Mouse (Mus musculus) embryo, embryonic 10.5 days (tissue): ENCODE results near the gene Egfl8.

Source experiments
- DNase-seq: peaks from one replicate; pipeline ENCODE4 v3.0.0-alpha.2; 2015; ENCODE audit warnings: low spot score

Gene Egfl8

DNA sequence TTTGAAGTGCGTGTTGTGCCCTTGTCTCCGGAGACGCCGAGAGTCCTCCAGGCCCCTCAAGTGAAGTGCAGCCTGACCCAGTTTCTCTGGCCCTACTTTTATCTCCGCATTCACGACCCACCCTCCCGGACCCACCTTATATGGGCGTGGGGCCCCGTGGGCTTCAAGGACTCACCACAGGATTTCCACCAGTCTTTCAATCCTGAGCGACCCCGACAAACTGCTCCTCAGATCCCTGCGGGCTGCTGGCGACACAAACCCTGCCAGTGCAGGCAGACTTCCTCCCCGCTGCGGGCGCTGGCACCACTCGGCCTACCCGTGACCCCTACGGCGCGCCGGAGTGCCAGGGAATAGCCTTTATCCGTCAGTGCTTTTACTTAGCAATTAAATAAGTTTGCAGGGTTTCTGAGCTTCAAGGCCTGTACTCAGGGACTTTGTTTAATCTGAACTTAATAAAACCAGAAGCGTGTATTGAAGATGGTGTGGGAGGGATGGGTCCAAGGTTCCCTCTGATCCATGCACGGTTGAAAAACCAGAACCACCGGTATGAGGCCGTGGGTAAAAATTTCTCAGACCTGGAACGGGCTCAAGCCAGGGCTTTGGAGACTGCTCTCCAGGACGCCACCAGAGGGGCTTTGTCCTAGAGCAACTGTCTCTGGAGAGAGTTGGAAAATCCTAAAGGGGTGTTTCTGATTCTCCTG is 12.3 kb upstream of the Egfl8 start, which contains the start of gene Ppt2:
TSS of gene Ppt2 (minus strand) at position 568 of the 701 bp plus-strand sequence.
- no peak for DNase-seq

DNA sequence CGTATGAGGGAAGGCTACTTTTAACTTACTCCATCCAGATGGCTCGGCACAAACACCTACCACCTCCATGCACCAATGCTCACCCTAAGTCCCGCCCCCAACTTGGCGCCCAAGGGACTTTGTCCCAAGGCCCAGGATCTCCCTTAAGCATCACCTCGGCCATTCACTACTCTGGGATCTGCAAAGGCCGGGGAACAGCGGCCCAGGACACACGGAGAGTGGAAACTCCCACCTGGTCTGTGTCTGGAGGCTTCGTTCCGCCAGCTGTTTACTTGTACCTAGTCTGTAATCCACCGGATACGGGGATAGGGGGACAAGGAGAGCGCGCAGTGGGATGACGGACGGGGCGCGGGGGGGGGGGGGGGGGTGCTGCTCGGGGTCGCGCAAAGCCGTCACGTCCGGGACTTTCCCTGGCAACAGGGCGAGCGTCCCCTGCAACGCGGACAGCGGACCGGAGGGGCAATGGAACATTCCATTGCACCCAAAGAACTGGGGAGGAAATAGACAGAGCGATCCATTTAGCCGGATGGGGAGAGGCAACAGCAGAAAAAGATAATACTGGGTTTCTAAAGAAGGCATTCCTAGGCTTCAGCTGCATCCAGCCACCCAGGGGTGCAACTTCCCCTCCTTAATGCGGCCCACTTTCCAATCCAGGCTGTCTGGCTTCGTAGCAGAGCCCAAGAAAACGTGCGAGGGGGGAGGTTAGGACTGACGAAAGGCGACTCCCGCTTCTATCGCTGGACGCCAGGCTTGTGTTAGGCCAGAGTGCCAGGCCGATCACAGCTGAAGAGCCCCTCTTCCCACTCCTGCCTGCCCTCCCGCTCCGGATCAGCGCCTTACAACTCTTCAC is 11.5 kb upstream of the Egfl8 start:
- DNase-seq = peak; percentile 92

DNA sequence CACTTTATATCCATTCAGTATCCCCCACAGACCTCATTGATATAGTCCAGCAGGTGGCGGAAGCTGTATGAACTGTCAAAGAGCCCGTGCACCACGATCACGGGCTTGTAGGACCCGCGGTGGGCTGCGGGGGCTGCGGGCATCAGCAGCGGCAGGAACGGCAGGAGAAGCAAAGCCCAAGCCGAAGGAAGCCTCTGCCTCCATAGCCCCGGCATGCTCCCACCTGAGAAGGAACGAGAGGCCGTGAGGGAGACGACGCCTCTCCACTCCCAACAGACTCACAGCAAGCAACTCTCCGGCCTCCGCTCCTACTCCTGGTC is 11.0 kb upstream of the Egfl8 start:
- DNase-seq = peak; percentile 79

DNA sequence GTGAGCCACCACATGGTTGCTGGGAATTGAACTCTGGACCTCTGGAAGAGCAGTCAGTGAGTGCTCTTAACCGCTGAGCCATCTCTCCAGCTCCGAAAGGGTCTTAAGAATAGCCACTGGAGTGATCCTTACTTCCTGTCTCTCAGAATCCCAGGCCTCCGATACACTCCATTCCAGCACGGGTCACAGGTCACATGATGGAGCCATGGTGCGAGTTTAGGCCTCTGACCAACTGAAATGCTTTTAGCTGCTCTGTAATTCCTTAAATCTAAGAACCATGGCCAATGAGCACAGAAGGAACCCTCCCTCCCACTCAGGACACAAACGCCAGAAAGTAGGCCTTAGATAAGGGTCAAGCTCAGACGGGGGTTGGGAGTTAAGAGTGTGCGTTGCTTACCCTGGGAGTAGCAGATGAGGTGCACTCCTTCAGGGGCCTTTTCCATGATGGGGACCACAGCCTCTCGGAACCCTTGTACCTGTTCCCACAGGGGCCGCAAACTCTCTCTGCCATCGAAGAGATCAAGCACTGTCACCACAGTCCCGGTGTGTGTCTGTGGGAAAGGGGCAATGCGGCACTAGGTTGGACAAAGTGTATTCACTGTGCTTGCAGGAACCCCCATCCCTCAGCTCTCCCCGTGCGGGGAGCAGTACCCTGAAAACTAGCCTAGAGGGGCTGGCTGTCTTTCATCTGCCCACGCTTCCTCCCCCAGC is 10.4 kb upstream of the Egfl8 start:
- no peak for DNase-seq

DNA sequence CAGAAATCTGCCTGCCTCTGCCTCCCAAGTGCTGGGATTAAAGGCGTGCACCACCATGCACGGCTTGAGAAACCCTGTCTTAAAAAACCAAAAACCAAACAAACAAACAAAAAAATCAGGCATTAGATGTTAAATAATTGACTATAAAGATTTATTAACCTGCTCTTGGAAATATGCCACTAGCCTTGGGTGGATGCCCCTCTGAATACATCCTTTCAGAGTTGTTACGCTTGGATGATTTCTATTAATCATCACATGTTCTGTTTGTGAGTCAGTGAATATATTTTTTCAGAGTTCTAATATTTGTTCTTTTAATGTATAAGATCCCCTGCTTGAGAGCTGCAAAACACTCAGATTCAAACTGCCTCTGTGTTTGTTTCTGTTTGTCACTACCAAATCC is 9.2 kb upstream of the Egfl8 start:
- DNase-seq = no peak

DNA sequence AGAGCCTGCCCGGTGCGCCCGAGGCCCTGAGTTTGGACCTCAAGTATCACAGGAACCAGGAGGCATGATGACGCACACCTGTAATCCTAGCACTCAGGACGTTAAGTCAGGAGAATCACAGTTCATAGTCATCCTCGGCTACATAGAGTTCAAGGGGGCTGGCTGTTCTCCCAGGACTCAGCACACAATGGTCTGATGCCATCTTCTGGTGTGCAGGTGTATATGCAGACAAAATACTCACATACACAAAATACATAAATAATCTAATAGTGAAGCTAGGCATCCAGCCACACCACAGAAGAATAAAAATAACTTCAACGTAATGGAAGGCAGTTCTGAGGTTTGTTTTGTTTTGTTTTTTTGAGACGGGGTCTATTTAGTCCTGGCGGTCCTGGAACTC is 7.4 kb upstream of the Egfl8 start:
- DNase-seq = no peak

DNA sequence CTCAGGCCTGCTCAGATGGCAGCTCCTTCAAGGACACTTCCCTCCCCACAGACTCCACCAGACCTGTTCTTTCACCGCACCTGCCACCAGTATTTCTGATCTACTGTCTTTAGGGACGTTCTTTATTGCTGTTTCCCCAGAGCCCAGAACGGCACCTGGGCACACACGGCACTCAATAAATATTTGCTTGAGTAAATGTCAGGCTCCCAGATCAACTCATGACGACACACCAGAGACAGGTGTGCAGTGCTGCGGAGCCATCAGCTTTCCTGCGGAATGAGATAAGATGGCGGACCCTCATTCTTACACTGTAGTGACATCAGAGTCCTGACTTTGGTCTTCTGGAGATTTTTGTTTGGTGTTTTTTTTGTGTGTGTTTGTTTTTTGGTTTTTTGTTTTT is 5.2 kb upstream of the Egfl8 start:
- no peak for DNase-seq

DNA sequence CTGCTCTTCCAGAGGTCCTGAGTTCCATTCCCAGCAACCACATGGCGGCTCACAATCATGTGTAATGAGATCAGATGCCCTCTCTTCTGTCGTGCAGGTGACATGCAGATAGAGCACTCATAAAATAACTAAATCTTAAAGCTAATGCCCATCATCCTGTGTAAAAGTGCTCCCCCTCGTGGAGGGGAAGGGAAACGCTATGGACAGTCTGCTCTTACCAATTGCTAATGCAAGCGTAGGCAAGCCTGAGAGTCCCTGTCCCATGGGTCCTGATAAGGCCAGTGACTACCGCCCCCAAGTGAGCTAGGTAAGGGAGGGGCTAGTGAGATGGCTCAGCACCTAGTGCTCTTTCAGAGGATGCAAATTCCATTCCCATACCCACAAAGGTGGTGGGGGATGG is 3.2 kb upstream of the Egfl8 start:
- DNase-seq = peak; percentile 82

DNA sequence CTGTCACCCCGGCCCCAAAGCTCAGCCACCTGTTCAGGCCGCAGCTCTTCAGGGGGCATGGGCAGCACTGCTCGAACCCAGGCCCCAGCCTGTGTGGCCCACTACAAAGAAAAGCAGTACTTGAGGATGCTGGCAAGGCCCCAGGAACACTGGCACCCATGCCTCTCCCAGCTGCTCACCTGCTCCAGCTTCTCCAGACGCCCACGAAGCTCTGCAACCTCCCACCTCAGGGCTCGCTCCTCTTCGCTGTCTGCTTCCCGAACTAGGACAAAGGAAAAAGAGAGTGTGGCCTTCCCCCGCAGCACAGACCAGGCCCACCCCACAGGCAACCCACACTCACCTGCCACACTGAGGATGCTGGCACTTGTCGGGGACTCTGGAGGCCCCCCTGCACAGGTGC is 1.9 kb downstream of the Egfl8 start:
- DNase-seq = no peak

DNA sequence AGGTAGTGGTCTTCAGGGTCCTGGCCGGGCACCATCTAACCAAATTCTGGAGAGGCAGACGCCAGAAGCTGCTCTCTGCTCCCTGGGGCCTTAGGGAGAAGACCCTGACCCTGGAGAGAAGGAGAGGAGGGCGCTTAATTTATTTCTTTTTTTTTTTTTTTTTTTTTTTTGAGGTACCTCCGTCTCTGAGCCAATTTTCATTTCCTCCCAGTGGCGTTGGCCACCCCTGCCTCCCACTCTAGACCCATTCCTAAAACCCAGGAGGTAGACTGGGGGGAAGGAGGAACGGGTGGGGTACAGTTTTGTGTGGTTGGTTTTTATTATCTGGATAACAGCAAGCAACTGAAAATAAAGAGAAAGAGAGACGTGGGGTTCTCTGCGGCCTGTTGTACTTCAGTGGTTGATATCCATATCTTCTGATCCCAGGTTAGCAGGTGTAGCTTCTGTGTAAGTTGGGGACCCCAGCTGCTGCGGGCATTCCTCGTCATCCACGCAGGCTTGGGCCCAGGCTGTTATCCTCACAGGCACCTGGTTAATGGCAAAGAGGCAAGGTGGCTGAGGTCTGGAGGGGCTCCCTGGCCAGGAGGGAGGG is 2.6 kb downstream of the Egfl8 start:
- DNase-seq = no peak

DNA sequence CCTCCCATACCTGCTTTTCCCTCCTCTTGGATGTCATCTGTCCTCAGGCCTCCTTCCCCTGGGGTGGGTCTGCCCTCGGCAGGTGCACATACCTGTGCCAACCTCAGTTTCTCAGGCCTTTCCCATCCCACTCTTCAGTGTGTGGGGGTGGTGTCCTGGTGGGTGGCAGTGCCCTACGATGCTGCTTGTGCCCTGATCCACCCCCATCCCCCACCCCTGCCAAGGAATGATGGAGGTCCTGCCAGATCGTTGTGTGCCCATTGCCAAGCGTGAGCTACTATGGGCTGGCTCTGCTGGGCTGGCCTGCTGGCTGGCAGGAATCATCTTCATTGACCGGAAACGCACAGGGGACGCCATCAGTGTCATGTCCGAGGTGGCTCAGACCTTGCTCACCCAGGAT is 4.7 kb downstream of the Egfl8 start:
- no peak for DNase-seq

DNA sequence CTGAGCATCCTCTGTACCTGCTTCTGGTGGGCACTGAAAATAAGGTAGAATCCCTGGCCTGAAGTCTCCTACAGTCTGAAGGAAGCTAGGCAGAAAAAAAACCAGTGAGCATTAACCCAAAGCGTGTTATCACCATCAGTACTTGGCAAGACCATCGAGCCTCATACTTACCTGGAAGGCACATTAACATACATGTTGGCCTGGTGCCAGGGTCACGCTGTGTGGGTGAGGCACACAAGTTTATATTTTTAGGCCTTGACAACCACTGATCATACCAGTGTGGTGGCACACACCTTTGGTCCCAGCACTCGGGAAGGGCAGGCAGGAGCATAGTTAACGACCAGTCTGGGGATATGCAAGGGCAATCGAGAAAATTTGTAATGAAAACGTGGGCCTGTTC is 7.8 kb downstream of the Egfl8 start:
- DNase-seq = no peak

DNA sequence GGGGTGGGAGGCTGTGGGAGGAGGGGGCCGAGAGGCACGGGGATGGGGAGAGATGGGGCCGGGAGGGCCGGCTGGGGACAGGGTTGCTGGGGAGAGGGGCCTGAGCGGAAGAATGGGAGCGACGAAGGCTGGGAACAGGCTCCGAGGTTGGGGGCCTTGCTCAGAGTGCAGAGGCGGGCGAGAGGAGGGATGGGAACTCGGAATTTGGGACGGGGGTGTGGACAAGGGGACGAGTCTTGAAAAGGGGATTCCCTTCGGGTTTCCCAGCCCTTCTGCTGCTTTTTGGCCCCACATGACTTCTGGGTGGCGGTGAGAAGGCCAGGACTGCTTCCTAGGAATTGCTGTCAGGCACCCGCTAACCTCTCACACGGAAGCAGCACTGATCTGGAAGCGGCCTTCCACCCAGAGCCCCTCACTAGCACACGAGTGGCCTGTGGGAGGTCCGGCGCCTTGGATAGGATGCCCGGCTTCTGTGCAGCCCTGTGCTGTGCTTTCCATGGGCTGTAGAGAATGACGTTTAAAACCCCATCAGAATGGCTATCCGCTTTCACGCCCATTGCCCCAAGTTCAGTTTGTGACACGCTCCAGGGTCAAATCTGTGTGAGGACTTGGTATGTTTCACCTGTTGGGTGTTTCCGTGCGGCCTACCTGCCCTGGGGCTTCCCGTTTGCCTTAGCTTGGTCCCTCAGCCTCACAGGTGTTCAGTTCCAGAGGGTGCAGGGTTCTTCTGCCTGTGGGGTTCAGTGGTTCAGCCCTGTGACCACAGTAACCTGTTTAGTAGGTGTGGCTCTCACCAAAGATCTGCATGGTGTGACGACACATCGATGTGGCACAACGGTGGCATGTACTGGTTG is 9.4 kb downstream of the Egfl8 start:
- DNase-seq = peak; percentile 38

DNA sequence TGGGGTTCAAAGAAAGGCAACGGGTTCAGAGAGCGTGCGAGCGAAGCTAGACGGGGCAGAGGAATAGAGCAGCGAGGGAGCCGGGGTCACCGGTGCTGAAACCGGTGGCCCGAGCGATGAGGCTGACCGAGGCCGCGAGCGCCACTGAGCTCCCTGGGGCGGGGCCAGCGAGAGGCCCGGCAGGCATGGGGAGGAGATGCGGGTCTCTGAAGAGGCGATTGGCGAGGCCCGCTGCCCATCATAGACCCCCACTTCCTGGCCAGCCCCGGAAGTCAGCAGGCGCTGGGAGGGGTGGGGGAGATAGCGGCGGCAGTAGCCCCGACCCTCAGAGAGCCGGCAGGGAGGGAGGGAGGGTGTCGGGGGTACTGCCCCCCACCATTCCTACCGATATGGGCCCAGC is 10.2 kb downstream of the Egfl8 start:
- peak; percentile 96 for DNase-seq

DNA sequence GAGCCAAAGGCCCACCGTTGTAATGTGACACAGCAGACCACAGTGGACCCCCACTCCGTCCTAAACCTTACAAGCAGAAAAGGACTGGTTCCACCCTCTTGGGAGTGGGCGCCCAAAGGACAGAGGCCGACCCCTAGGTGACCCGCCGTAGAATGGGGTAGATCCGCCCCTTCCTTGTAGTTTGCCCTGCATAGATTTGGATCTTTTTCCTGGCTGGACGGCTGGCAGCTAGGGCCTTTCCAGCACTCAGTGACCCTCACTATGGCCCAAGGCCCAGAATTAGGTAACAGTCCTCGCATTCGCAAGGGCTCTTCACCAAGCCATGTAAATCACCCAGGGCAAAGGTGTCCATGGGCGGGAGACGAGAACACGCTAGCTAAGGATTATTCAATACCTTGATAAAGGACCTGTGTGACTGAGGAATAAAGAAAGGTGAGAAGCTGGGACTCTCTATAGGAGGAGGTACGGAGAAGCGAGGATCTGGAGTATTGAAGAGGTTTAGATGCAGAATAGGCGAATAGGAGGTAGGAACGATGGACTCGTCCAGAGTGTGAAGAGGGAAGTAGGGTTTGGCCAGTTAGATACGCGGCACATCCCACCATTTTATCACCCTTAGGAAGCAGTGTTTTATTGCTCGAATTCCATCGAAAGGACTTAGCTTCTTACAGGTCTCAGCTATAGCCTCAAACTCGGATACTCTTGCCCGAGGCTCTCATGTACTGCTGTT is 11.1 kb downstream of the Egfl8 start:
- no peak for DNase-seq

DNA sequence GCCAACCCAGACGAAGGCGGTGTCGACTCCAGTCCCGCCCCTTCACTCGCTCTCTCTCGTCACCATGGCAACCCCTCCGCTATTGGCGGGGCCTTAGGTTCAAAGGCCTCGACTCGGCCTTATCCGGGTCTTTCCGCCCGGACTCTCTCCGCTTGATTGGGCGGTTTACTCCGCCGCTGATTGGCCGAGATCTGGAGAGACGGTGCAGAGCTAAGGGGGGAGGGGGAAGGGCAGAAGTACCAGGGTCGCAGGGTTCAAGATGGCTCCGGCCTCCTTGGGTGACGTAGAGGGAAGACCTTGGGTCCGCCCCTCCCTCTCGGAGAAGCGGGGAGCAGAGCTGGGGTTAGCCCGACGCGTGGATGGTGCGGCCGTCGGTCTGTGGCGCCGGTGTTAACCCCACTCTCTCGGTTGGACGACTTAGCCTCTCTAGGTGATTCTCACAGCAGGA is 11.7 kb downstream of the Egfl8 start, which contains the start of gene Agpat1:
TSS of gene Agpat1 (plus strand) at position 202 of the 448 bp plus-strand sequence.
- DNase-seq = peak; percentile 100

DNA sequence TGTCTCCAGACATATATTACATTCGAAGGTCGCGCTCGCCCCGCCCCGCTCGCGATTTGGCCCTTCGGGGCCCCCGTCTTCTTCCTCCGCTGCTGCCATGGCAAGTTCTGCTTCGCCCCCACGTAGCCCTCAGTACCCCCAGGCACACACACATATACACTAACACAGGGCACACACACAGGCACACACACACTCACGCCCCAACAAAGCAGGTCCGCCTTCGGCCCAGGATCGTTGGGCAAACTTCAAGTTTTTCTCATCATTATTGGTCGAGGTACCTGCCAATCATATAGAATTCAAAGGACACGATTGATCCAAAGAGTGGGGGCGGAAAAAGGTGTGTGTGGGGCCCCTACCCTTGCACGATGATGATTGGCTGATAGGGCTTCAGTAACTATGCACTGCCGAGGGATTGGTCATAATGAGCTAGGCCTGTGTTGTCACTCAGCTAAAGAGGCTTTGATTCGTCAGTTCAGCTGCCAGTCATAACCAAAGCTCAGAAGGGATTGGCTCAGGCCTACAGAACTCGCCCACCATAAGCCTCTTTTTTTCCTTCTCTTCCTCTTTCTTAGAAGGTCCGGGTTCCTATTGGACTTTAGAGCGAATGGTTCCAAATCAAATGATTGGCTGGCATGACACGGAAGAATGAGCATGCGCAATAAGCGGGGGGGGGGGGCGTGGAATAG is 12.3 kb downstream of the Egfl8 start, which contains the start of gene Rnf5:
TSS of gene Rnf5 (minus strand) at position 316 of the 686 bp plus-strand sequence.
- DNase-seq = peak; percentile 100

DNA sequence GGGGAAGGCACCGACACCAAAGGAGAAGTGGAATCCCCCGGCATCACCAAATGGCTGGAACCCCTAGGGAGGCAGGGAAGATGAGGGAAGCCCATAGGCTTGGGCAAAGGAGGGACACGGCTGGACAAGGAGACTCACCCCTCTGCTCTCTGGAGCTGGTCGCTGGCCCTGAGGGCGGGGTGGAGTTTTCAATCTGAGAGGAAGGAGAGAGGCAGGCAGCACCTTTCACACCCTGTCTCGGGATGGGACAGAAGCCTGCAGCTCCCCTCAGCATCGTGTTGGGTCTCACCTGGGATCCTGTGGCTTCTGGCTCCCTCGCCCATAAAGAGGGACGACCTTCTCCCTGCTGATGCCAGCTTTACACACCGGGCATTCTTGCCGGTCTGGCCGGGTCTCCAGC is 14.0 kb downstream of the Egfl8 start:
- no peak for DNase-seq

DNA sequence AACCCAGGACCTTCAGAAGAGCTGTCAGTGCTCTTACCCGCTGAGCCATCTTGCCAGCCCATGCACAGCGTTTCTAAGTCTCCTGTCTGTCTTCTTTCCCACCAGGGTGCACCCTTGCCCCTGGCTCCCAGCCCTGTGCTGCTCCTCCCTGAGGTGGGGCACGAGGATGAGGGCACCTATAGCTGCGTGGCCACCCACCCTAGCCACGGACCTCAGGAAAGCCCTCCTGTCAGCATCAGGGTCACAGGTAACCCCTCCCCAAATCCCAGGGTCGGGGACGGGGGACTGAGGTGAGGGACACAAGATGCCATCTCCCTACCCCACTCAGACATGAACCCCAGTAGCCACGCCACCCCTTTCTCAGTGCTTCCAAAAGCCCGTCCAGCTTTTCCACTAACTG is 15.9 kb downstream of the Egfl8 start:
- DNase-seq = no peak

DNA sequence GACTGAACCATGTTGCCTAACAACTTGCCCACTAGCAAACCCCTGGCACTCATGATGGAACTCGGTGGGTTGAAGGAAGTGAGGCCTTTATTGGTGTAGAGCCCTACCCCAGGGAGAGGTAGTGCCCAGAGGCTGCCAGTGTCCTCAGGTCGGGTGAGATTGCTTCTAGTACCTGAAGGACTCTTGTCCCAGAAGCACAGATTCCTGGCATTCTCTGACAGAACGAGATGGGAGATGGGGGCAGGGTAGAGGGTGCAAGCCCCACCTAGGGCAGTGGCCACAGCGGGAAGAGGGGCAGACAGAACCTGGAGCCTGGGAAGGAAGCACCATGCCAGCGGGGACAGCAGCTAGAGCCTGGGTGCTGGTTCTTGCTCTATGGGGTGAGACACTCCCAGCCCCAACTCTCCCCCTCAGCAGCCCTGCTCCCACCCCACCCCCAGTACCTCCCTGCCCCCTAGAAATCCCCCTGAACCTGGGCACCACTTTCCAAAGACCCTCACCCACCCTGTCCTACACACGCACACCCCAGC is 18.1 kb downstream of the Egfl8 start, which contains the start of gene Ager:
TSS of gene Ager (plus strand) at position 297 of the 530 bp plus-strand sequence.
- no peak for DNase-seq
